Mouse (Mus musculus): ENCODE results near the gene Tmem104. TPM values are rescaled to one million over a fixed set of nuclear protein-coding genes. Genes with fewer than 3 reads are reported as not detected.

Tmem104 gene
- polyA plus RNA-seq, 1 experiment: 6.6 TPM

DNA sequence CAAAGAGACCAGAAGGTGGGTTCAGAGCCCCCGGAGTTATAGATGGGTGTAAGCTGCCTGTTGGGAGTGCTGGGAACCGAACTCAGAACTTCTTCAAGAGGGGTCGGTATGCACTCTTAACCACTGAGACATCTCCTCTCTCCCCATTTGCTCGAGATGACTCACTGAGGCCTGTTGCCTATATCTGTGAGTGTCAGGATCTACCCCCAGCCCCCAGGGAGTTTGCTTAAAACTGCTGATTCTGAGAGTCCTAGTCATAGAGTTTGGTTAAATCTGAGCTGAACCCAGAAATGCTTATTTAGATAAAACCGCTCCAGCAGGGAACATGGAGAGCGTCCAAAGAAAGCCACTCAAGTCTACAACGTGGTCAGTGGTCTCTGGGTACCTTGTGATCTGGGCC, 86.9 kb downstream of the Tmem104 start:
- no peaks in the 10 kb centered on the region for H3K36me3 ChIP-seq (ENCODE audit: control insufficient read depth, insufficient read depth)
- no peak overlapping the region for H3K4me3 ChIP-seq (ENCODE audit: insufficient read depth, poor library complexity, severe bottlenecking)
- TF ChIP-seq MYOG (IDR thresholded peaks at IDR 0.05; ENCODE audit: control insufficient read depth, extremely low read depth, insufficient read length) (no peak), USF1 (IDR thresholded peaks at IDR 0.05; ENCODE audit: low read depth) (no peak), MAX (IDR thresholded peaks at IDR 0.05) (no peak), FOSL1 (IDR thresholded peaks at IDR 0.05; ENCODE audit: insufficient read depth, low read length, poor library complexity, severe bottlenecking) (no peak), MYOD1 (IDR thresholded peaks at IDR 0.05; ENCODE audit: control insufficient read depth, insufficient read length, low read depth) (no peak), CEBPB (IDR thresholded peaks at IDR 0.05; ENCODE audit: low read depth) (no peak), CTCF (IDR thresholded peaks at IDR 0.05; ENCODE audit: control insufficient read depth, insufficient read depth, insufficient read length) (no peak)
- H3K79me2 ChIP-seq (ENCODE audit: control insufficient read depth, insufficient read depth): no peaks in the 10 kb centered on the region
- H3K79me3 ChIP-seq (ENCODE audit: low read depth): no peaks in the 10 kb centered on the region
- no peaks in the 10 kb centered on the region for H3K27me3 ChIP-seq (ENCODE audit: control insufficient read depth, insufficient read depth, insufficient read length)
- no peak overlapping the region for H3ac ChIP-seq (ENCODE audit: control insufficient read depth, insufficient read length, low read depth)

DNA sequence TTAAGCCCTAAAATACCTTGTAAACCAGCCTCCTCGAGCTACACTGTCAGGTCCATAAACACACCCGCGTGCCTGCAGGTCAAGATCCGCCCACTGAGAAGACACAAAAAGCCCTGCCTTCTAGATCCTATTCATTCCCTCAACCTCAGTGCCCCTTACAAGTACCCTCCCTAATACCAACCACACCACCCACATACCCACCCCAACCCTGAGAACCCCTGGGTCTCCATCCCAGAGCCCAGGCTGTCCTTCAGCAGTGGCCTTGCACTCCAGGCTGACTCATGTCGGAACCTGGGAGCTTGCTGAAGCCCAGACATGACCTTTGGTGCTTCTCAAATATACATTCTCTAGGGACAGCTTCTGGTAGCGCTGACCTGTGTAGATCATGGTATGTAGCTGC, 87.5 kb downstream of the Tmem104 start:
- no peak overlapping the region for H3K4me3 ChIP-seq (ENCODE audit: insufficient read depth, poor library complexity, severe bottlenecking)
- TF ChIP-seq MAX (IDR thresholded peaks at IDR 0.05): no peak
- no peak for TF ChIP-seq CTCF (IDR thresholded peaks at IDR 0.05; ENCODE audit: control insufficient read depth, insufficient read depth, insufficient read length)
- TF ChIP-seq FOSL1 (IDR thresholded peaks at IDR 0.05; ENCODE audit: insufficient read depth, low read length, poor library complexity, severe bottlenecking): no peak
- TF ChIP-seq USF1 (IDR thresholded peaks at IDR 0.05; ENCODE audit: low read depth): no peak
- TF ChIP-seq CEBPB (IDR thresholded peaks at IDR 0.05; ENCODE audit: low read depth): no peak
- no peak for TF ChIP-seq MYOG (IDR thresholded peaks at IDR 0.05; ENCODE audit: control insufficient read depth, extremely low read depth, insufficient read length)
- TF ChIP-seq MYOD1 (IDR thresholded peaks at IDR 0.05; ENCODE audit: control insufficient read depth, insufficient read length, low read depth): no peak
- H3K79me2 ChIP-seq (ENCODE audit: control insufficient read depth, insufficient read depth): no peaks in the 10 kb centered on the region
- H3K79me3 ChIP-seq (ENCODE audit: low read depth): no peaks in the 10 kb centered on the region
- H3K27me3 ChIP-seq (ENCODE audit: control insufficient read depth, insufficient read depth, insufficient read length): no peaks in the 10 kb centered on the region
- no peak overlapping the region for H3ac ChIP-seq (ENCODE audit: control insufficient read depth, insufficient read length, low read depth)
- H3K36me3 ChIP-seq (ENCODE audit: control insufficient read depth, insufficient read depth): no peaks in the 10 kb centered on the region

DNA sequence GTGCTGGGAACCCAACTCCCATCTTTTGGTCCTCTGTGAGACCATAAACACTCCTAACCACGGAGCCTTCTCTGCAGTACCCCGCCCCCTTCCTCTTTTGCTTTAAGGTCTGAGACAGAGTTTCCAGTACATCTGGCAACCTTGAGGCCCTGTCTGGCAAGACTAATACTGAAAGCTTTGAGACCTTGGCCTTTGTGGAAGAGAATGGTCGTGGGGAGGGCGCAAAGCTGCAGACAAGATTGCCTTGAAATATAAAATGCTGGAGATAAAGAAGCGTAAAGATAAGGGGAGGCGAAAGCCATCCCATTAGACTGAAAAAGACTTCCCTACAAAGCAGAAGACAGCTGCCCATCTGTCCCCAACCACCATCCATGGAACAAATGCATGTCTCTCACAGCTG, 88.2 kb downstream of the Tmem104 start:
- no peaks in the 10 kb centered on the region for H3K79me3 ChIP-seq (ENCODE audit: low read depth)
- no peaks in the 10 kb centered on the region for H3K36me3 ChIP-seq (ENCODE audit: control insufficient read depth, insufficient read depth)
- H3ac ChIP-seq (ENCODE audit: control insufficient read depth, insufficient read length, low read depth): no peak overlapping the region
- no peaks in the 10 kb centered on the region for H3K79me2 ChIP-seq (ENCODE audit: control insufficient read depth, insufficient read depth)
- H3K4me3 ChIP-seq (ENCODE audit: insufficient read depth, poor library complexity, severe bottlenecking): no peak overlapping the region
- H3K27me3 ChIP-seq (ENCODE audit: control insufficient read depth, insufficient read depth, insufficient read length): no peaks in the 10 kb centered on the region
- no peak for TF ChIP-seq MYOG (IDR thresholded peaks at IDR 0.05; ENCODE audit: control insufficient read depth, extremely low read depth, insufficient read length)
- TF ChIP-seq USF1 (IDR thresholded peaks at IDR 0.05; ENCODE audit: low read depth): no peak
- TF ChIP-seq MAX (IDR thresholded peaks at IDR 0.05): no peak
- TF ChIP-seq FOSL1 (IDR thresholded peaks at IDR 0.05; ENCODE audit: insufficient read depth, low read length, poor library complexity, severe bottlenecking): no peak
- TF ChIP-seq CTCF (IDR thresholded peaks at IDR 0.05; ENCODE audit: control insufficient read depth, insufficient read depth, insufficient read length): no peak
- TF ChIP-seq CEBPB (IDR thresholded peaks at IDR 0.05; ENCODE audit: low read depth): no peak
- no peak for TF ChIP-seq MYOD1 (IDR thresholded peaks at IDR 0.05; ENCODE audit: control insufficient read depth, insufficient read length, low read depth)

DNA sequence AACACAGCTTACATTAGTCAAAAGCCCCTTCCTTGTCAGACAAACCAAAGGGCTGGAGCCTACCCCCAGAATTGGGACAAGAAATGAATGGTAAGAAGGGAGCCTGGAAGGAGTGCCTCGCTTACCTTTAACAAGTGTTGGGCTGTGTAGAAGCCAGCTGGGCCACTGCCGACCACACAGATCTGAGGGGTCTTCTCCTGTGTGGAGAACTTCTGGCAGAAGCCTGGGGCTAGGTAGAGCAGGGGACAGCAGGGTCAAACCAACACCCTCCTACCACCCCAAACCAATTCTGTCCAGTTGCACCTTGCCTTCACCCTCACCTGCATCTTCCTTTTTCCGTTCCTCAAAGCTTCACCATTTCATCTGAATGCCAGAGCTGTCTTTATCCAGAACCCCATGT, 88.7 kb downstream of the Tmem104 start:
- H3K4me3 ChIP-seq (ENCODE audit: insufficient read depth, poor library complexity, severe bottlenecking): peak overlapping the region; percentile 44
- H3K79me2 ChIP-seq (ENCODE audit: control insufficient read depth, insufficient read depth): no peaks in the 10 kb centered on the region
- TF ChIP-seq MYOG (IDR thresholded peaks at IDR 0.05; ENCODE audit: control insufficient read depth, extremely low read depth, insufficient read length) (no peak), USF1 (IDR thresholded peaks at IDR 0.05; ENCODE audit: low read depth) (no peak), FOSL1 (IDR thresholded peaks at IDR 0.05; ENCODE audit: insufficient read depth, low read length, poor library complexity, severe bottlenecking) (no peak), CEBPB (IDR thresholded peaks at IDR 0.05; ENCODE audit: low read depth) (no peak), CTCF (IDR thresholded peaks at IDR 0.05; ENCODE audit: control insufficient read depth, insufficient read depth, insufficient read length) (no peak), MYOD1 (IDR thresholded peaks at IDR 0.05; ENCODE audit: control insufficient read depth, insufficient read length, low read depth) (no peak), MAX (IDR thresholded peaks at IDR 0.05) (no peak)
- H3K36me3 ChIP-seq (ENCODE audit: control insufficient read depth, insufficient read depth): no peaks in the 10 kb centered on the region
- no peaks in the 10 kb centered on the region for H3K27me3 ChIP-seq (ENCODE audit: control insufficient read depth, insufficient read depth, insufficient read length)
- H3ac ChIP-seq (ENCODE audit: control insufficient read depth, insufficient read length, low read depth): no peak overlapping the region
- H3K79me3 ChIP-seq (ENCODE audit: low read depth): no peaks in the 10 kb centered on the region

DNA sequence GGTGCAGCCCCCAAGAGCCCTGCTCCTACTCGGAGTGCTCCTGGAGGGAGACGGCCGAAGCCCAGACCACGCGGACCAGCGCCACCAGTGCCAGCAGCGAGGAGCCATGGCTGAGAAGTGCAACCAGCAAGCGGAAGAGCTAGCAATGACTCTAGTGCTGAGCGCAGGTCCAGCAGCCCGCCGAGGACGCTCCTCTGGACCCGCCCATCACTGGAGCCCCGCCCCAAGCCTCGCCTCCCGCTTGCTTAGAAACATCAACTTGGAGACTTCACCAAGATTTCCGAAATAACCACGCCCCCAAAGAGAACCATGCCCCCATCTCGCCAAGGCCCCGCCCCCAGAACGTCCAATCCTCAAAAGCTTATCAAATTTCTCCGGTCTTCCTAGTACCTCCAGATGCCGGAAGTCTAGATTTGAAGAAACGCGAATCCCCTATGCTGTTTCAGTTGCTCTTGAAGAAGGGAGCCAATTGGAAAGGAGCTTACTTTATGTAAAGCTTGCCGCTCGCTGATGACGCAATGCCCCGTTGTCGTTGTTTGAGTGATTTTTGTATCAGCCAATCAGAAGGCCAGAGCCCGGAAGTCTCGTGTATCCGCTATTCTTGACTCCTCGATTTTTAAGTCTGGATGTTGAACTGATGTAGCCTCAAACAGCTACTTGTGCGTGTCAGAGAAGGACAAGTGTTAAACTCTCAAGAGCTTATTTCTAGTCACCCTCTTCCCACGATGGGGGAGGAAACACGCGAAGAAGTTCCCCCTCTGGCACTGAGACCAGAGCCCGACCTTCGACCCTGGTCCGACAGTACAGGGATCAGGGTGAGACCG, 89.7 kb downstream of the Tmem104 start, which contains the start of gene Fdxr:
Gene Fdxr (minus strand): TSS at position 271 of the 824 bp plus-strand sequence.
- Histone ChIP-seq H3K36me3 (ENCODE audit: control insufficient read depth, insufficient read depth) (no peaks in the 10 kb centered on the region), H3K79me3 (ENCODE audit: low read depth) (no peaks in the 10 kb centered on the region), H3K4me3 (ENCODE audit: insufficient read depth, poor library complexity, severe bottlenecking) (peak within 1 kb of the TSS; percentile 56), H3K79me2 (ENCODE audit: control insufficient read depth, insufficient read depth) (no peaks in the 10 kb centered on the region), H3ac (ENCODE audit: control insufficient read depth, insufficient read length, low read depth) (peak within 1 kb of the TSS; percentile 92), H3K27me3 (ENCODE audit: control insufficient read depth, insufficient read depth, insufficient read length) (no peaks in the 10 kb centered on the region)
- TF ChIP-seq FOSL1 (IDR thresholded peaks at IDR 0.05; ENCODE audit: insufficient read depth, low read length, poor library complexity, severe bottlenecking) (no peak), MAX (IDR thresholded peaks at IDR 0.05) (peak; percentile 35), MYOG (IDR thresholded peaks at IDR 0.05; ENCODE audit: control insufficient read depth, extremely low read depth, insufficient read length) (no peak), CEBPB (IDR thresholded peaks at IDR 0.05; ENCODE audit: low read depth) (peak; percentile 96), USF1 (IDR thresholded peaks at IDR 0.05; ENCODE audit: low read depth) (no peak), CTCF (IDR thresholded peaks at IDR 0.05; ENCODE audit: control insufficient read depth, insufficient read depth, insufficient read length) (no peak), MYOD1 (IDR thresholded peaks at IDR 0.05; ENCODE audit: control insufficient read depth, insufficient read length, low read depth) (no peak)

Data from C2C12 (cell line).